In the genomic region with DNA sequence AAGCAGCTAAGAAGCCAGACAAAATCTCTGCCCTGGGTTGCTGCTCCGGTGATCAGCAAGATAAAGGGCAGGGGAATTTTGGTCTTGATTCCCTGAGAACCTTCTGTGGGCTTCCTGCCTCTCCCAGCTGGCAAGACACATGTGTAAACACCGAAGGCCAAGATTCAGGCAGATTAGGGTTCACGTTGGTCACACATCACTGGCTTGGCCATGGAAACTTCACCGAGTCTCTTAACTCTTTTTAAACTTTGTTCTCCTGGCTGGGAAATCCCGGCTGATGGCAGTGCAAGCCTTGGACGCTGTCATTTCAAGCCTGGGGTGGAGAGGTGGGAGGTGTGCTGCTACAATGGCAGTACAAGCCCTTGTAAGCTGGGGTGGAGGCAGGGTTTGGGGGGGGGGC, we compare ENCODE assay signal across 23 mouse cellular contexts. TPM values are rescaled to one million over a fixed set of nuclear protein-coding genes. Genes with fewer than 3 reads are reported as not detected.
DNase-seq lines count a peak whose midpoint lies in the region; ATAC-seq and TF ChIP-seq lines count a peak whose summit lies in the region.
"Had no signal": no experiment of that assay in that cellular context is flagged by ENCODE, and none has a peak within 500 bp of the region (broad histone marks: within the 10 kb centered on the region; RNA-seq: fewer than 3 reads in every experiment).

No protein-coding gene starts in this region.

- peak overlapping the region; percentile 44; the same call in 1 of the 2 replicates for H3K27ac ChIP-seq in forebrain, embryonic 10.5 days
- H3K27ac ChIP-seq in forebrain, postnatal 0 days (ENCODE audit: low read depth, low read length) = no peak overlapping the region
- H3K27ac ChIP-seq in kidney, adult 2 months (ENCODE audit: insufficient read depth, low read depth, low read length) = peak overlapping the region; percentile 57
- peak overlapping the region; percentile 57 for H3K27ac ChIP-seq in kidney, embryonic 16.5 days (ENCODE audit: low read length)
- H3K27ac ChIP-seq: forebrain, embryonic 12.5 days; heart, adult 2 months; hindbrain, embryonic 10.5 days; hindbrain, embryonic 14.5 days had no signal

- H3K27me3 ChIP-seq in forebrain, embryonic 10.5 days (ENCODE audit: poor library complexity, severe bottlenecking) = peaks cover 10% of the 10 kb centered on the region; the same call in 1 of the 2 replicates
- H3K27me3 ChIP-seq in forebrain, postnatal 0 days (ENCODE audit: insufficient read depth, low read length) = no peaks in the 10 kb centered on the region
- H3K27me3 ChIP-seq in kidney, adult 2 months (replicated peaks; ENCODE audit: control insufficient read depth, insufficient read depth, low read length) = no peaks in the 10 kb centered on the region
- no peaks in the 10 kb centered on the region for H3K27me3 ChIP-seq in kidney, embryonic 16.5 days (ENCODE audit: insufficient read depth, low read length)
- H3K27me3 ChIP-seq: heart, embryonic 12.5 days had no signal

- H3K36me3 ChIP-seq in forebrain, embryonic 10.5 days (replicated peaks) = no peaks in the 10 kb centered on the region
- H3K36me3 ChIP-seq in forebrain, postnatal 0 days (ENCODE audit: insufficient read depth) = no peaks in the 10 kb centered on the region
- no peaks in the 10 kb centered on the region for H3K36me3 ChIP-seq in kidney, adult 2 months (ENCODE audit: control insufficient read depth, insufficient read depth, low read length)
- H3K36me3 ChIP-seq in kidney, embryonic 16.5 days (ENCODE audit: insufficient read depth, low read length) = 0 out of 2 replicates have a peak, but pooled peaks cover 3% of the 10 kb centered on the region
- H3K36me3 ChIP-seq: forebrain, embryonic 12.5 days; heart, embryonic 12.5 days; hindbrain, embryonic 10.5 days had no signal

- H3K9me3 ChIP-seq in forebrain, embryonic 10.5 days = peaks cover 20% of the 10 kb centered on the region
- H3K9me3 ChIP-seq in forebrain, postnatal 0 days (ENCODE audit: low read length) = no peaks in the 10 kb centered on the region
- peaks cover 9% of the 10 kb centered on the region for H3K9me3 ChIP-seq in kidney, embryonic 16.5 days (ENCODE audit: low read length)

- H3K4me2 ChIP-seq in forebrain, postnatal 0 days (ENCODE audit: low read depth) = no peak overlapping the region
- H3K4me2 ChIP-seq in kidney, embryonic 16.5 days (replicated peaks; ENCODE audit: low read depth, low read length) = no peak overlapping the region
- H3K4me2 ChIP-seq: forebrain, embryonic 12.5 days; heart, embryonic 12.5 days; hindbrain, embryonic 14.5 days had no signal

- TF ChIP-seq POLR2A in kidney, adult 2 months (IDR thresholded peaks at IDR 0.05; ENCODE audit: low read depth, low read length) = no peak

- peaks cover 49% of the 10 kb centered on the region for H3K4me1 ChIP-seq in forebrain, embryonic 10.5 days
- no peaks in the 10 kb centered on the region for H3K4me1 ChIP-seq in forebrain, postnatal 0 days (ENCODE audit: insufficient read depth)
- H3K4me1 ChIP-seq in kidney, adult 2 months (ENCODE audit: control insufficient read depth, insufficient read depth, low read length) = peaks cover 23% of the 10 kb centered on the region
- peaks cover 36% of the 10 kb centered on the region for H3K4me1 ChIP-seq in kidney, embryonic 16.5 days (ENCODE audit: insufficient read depth, low read length)

- no peak for TF ChIP-seq CTCF in forebrain, postnatal 0 days (IDR thresholded peaks at IDR 0.05; ENCODE audit: low read depth)
- TF ChIP-seq CTCF in kidney, adult 2 months (conservative IDR thresholded peaks at IDR 0.05; ENCODE audit: insufficient read depth, insufficient read length, low read depth, low read length) = no peak

- H3K4me3 ChIP-seq in forebrain, embryonic 10.5 days = no peak overlapping the region
- no peak overlapping the region for H3K4me3 ChIP-seq in forebrain, postnatal 0 days (ENCODE audit: low read depth, low read length)
- no peak overlapping the region for H3K4me3 ChIP-seq in kidney, adult 2 months (ENCODE audit: insufficient read depth, low read depth, low read length)
- no peak overlapping the region for H3K4me3 ChIP-seq in kidney, embryonic 16.5 days (ENCODE audit: low read length)
- H3K4me3 ChIP-seq: forebrain, embryonic 12.5 days; heart, adult 2 months; heart, embryonic 12.5 days; hindbrain, embryonic 10.5 days had no signal

- no peak for ATAC-seq in forebrain, postnatal 0 days
- 0 out of 2 replicates have a peak, but pooled peaks have one; percentile 17 for ATAC-seq in kidney, embryonic 16.5 days (ENCODE audit: low FRiP score, low TSS enrichment)
- ATAC-seq: forebrain, embryonic 16.5 days had no signal

- WGBS in forebrain, embryonic 10.5 days = 71% methylated on average over 6 of the region's 6 CpGs
- WGBS in forebrain, postnatal 0 days = 48% methylated on average over 6 of the region's 6 CpGs
- WGBS in kidney, adult 2 months = 27% methylated on average over 6 of the region's 6 CpGs
- 29% methylated on average over 6 of the region's 6 CpGs for WGBS in kidney, embryonic 16.5 days

- H3K9ac ChIP-seq in forebrain, postnatal 0 days = no peak overlapping the region
- 0 out of 2 replicates have a peak overlapping the region, but pooled peaks have one; percentile 11 for H3K9ac ChIP-seq in kidney, embryonic 16.5 days (replicated peaks; ENCODE audit: low read length)
- H3K9ac ChIP-seq: forebrain, embryonic 12.5 days; heart, embryonic 12.5 days; hindbrain, embryonic 14.5 days had no signal

- no peak for DNase-seq in forebrain, embryonic 10.5 days (ENCODE audit: extremely low spot score, low spot score)
- no peak for DNase-seq in forebrain, postnatal 0 days
- DNase-seq in kidney, adult 2 months = peak; percentile 89
- peak; percentile 65 to 85 for DNase-seq in kidney, postnatal 25 days
- DNase-seq in cerebellum, adult 18-20 months = no peak
- DNase-seq in ovary, postnatal 14 days (ENCODE audit: low spot score) = no peak
- no peak for DNase-seq in spleen, adult 18-20 months
- DNase-seq: adrenal gland, postnatal 10 days; cerebellum, adult 11 months; cerebellum, postnatal 10 days; gastrocnemius, postnatal 14 days; heart, adult 2 months had no signal

RNA-seq across cellular contexts. Expression of gene Spo11, which starts 16.3 kb away (rescaled TPM):
- polyA plus RNA-seq in forebrain, embryonic 10.5 days (2016; fragmentation: Nextera tagmentation; extraction: Ambion mirVana) = 0.42 and 0.73 TPM in 2 replicates
- 1.1 and 1.3 TPM in 2 replicates for total RNA-seq in forebrain, postnatal 0 days (2014; rRNA removed)
- polyA plus RNA-seq in forebrain, postnatal 0 days (2015; fragmentation: Nextera tagmentation; extraction: Ambion mirVana) = 0.92 and 1.1 TPM in 2 replicates
- polyA plus RNA-seq in kidney, adult 2 months (2012; rRNA removed) = 0.14 and 0.17 TPM in 2 replicates
- polyA plus RNA-seq in kidney, embryonic 16.5 days (2015; fragmentation: Nextera tagmentation; extraction: Ambion mirVana) = 0.05 and 0.23 TPM in 2 replicates
- total RNA-seq: adrenal gland, postnatal 10 days; adrenal gland, postnatal 4 days; gastrocnemius, adult 18-20 months; heart, adult 2 months; heart, postnatal 25 days; MEL had no signal
- polyA plus RNA-seq: C2C12 had no signal

RNA-seq across cellular contexts. Expression of gene Bmp7, which starts 21.1 kb away (rescaled TPM):
- 21.2 and 21.4 TPM in 2 replicates for polyA plus RNA-seq in forebrain, embryonic 10.5 days (2016; fragmentation: Nextera tagmentation; extraction: Ambion mirVana)
- 17.2 and 21.9 TPM in 2 replicates for total RNA-seq in forebrain, postnatal 0 days (2014; rRNA removed)
- 12.4 and 15.4 TPM in 2 replicates for polyA plus RNA-seq in forebrain, postnatal 0 days (2015; fragmentation: Nextera tagmentation; extraction: Ambion mirVana)
- polyA plus RNA-seq in kidney, adult 2 months (2012; rRNA removed) = 47.6 and 51.2 TPM in 2 replicates
- 39.8 and 49.7 TPM in 2 replicates for polyA plus RNA-seq in kidney, embryonic 16.5 days (2015; fragmentation: Nextera tagmentation; extraction: Ambion mirVana)
- total RNA-seq: MEL had no signal

RNA-seq across cellular contexts. Expression of gene Rae1, which starts 38.7 kb away (rescaled TPM):
- 168 TPM in 2 replicates for polyA plus RNA-seq in forebrain, embryonic 10.5 days (2016; fragmentation: Nextera tagmentation; extraction: Ambion mirVana)
- 103 and 108 TPM in 2 replicates for total RNA-seq in forebrain, postnatal 0 days (2014; rRNA removed)
- polyA plus RNA-seq in forebrain, postnatal 0 days (2015; fragmentation: Nextera tagmentation; extraction: Ambion mirVana) = 150 and 161 TPM in 2 replicates
- polyA plus RNA-seq in kidney, adult 2 months (2012; rRNA removed) = 53.8 and 56.7 TPM in 2 replicates
- polyA plus RNA-seq in kidney, embryonic 16.5 days (2015; fragmentation: Nextera tagmentation; extraction: Ambion mirVana) = 143 and 146 TPM in 2 replicates

RNA-seq across cellular contexts. Expression of gene Rbm38, which starts 59.1 kb away (rescaled TPM):
- 119 and 123 TPM in 2 replicates for polyA plus RNA-seq in forebrain, embryonic 10.5 days (2016; fragmentation: Nextera tagmentation; extraction: Ambion mirVana)
- 5.9 and 6.6 TPM in 2 replicates for total RNA-seq in forebrain, postnatal 0 days (2014; rRNA removed)
- 11.0 and 14.5 TPM in 2 replicates for polyA plus RNA-seq in forebrain, postnatal 0 days (2015; fragmentation: Nextera tagmentation; extraction: Ambion mirVana)
- 19.9 and 37.9 TPM in 2 replicates for polyA plus RNA-seq in kidney, adult 2 months (2012; rRNA removed)
- 35.4 and 37.0 TPM in 2 replicates for polyA plus RNA-seq in kidney, embryonic 16.5 days (2015; fragmentation: Nextera tagmentation; extraction: Ambion mirVana)

Comparison
In these comparisons a context has a peak if more than half of its experiments do, and no peak if none do; other contexts are left out.
1. DNase-seq: peak in kidney, adult 2 months (single experiment) and kidney, postnatal 25 days (2 of 2); none in forebrain, embryonic 10.5 days (single experiment), forebrain, postnatal 0 days (single experiment), cerebellum, adult 18-20 months (0 of 2), ovary, postnatal 14 days (single experiment) and spleen, adult 18-20 months (0 of 2).